Mouse (Mus musculus) erythroblast, adult 5-6 weeks (primary cell): ENCODE results near the gene Wwc2. TPM values are rescaled to one million over a fixed set of nuclear protein-coding genes. Genes with fewer than 3 reads are reported as not detected.

ENCODE experiments used
- ATAC-seq: replicated peaks from 2 replicates; pipeline ENCODE4 v1.8.0; 2016; ENCODE audit warnings: moderate number of reproducible peaks, mild to moderate bottlenecking, moderate TSS enrichment, inconsistent platforms; ENCODE audit not compliant: poor library complexity, low FRiP score, severe bottlenecking
- total RNA-seq, 2 experiments: library from RNA; stranded (forward) in 1 of 2; stranded (reverse) in 1 of 2; fragments of 150-400 nt in 1 of 2; fragments of 200-764, 138-1000 nt in 1 of 2; gene quantifications; 2 replicates each; pipeline versions ENCODE4 v1.2.3 to v1.2.4; 2015 to 2017; ENCODE audit warnings: low replicate concordance in 2 of 2

The Wwc2 gene
- total RNA-seq, 2 experiments from 2014 or later: 0.17 to 1.3 TPM

DNA sequence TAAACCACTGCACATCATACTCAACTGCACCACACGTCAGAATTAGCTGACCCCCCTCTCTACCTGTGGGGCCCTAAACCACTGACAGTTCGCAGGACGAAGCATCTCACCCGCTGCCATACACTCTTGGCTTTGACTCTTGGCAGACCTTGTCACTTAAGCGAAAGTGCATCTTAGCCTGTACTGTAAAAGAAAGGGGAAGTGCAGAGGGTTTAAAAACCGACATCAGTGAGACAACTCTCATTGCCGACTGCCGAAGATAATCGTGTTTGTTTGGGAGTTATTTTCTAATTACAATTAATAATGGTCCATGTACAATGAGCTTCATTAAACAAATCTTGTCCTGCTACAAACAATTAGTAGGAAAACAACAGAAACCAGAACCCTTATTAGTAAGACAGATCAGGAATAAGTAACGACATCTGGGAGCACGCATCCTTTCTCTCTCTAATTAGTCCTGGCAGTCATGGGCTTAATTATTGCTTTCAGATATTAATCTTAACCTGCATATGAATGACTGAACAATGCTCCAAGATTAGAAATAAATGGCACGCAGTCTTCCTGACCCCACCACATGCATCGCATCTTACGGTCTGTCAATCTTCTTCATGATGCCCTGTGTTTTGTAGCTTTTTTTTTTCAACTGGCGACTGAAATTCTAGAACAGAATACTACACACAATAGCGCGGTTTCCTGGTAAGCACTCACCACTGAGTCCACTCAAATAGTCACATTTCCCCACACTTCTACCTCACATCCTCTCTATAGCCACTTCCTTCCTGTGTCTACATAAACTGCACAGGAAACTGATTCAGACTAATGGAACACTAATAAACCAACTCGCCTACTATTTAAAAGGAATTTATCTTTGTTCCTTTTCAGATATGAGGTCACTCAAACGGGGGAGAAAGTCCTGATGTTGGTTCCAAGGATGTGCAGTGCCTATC, 42.8 kb downstream of the Wwc2 start:
- no peak for ATAC-seq

DNA sequence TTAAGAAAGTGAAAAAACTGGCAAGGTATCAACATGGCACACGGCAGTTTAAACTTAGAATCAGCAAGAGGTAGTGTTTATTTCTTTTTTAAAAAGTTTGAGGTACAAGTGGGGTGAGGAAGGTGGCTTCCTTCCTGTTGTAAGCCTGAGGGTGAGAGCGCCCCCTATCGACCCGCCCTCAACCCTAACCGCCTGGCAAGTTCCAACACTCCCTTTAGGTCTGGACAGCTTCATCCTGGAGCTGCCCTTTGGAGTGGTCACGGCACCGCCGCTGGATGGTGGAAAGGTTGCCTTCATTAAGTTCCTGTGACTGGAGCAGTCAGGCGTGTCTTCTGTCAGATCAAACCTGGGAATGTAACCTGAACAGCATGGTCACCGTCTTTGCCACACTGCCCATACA, 47.7 kb downstream of the Wwc2 start:
- ATAC-seq: no peak

DNA sequence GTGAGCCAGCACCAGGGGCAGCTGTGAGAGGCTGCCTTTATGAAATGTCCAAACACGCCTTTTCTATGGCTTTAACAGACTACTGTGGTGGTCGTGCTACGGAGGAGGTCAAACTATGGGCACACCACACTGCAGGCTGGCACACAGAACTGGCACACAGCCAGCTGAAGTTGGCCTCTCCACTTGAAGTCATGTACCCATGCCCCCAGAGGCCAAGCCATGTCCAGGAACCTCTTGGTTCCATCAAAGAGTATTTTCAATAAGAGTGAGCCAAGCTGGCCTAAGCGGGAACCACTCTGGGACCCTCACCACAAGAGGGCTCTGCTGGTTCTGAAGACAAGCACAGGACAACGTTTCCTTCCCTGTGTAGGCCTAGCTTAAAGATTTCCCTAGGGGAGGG, 49.7 kb downstream of the Wwc2 start:
- ATAC-seq: no peak

DNA sequence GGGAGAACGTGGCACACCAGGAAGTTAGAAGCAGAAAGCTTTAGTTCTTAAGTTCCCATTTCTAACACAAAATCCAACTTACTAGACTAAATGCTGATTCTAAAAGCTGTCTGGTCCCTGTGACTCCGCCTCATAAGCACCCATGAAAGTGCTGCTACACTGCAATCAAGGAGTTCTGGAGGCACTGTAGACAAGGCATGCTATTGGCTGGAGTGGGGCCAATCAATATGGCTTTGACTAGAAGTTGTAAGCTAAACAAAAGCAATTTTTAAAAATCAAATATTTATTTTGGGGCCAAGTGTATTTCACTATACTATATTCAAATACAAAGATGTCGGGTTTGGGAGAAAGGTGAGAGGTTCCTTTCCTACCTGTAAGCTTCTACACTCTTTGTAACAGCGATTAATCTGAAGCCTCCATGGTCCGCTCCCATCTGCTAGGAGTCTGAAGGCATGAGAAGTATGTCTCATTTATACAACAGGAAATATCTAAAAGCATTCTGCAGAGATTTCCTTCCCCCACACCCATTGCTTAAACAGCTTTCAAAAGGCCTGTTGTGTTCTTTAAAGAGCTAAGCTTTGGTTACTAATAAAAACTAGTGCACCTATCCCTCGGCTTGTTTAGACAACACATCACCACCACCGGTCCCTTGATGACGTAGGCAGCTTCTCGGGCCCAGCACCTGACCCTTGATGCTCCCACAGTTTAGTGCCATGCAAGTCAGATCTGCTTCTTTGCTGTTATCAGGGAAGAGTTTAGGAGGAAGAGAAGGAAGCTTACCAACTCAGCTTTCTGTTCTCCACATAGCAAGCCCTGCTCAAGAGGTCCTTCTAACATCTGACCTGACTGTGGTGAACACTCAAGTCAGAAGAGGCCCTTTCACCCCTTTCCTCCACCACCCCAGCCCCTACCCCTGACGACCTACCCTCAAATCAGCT, 50.5 kb downstream of the Wwc2 start:
- ATAC-seq: no peak

DNA sequence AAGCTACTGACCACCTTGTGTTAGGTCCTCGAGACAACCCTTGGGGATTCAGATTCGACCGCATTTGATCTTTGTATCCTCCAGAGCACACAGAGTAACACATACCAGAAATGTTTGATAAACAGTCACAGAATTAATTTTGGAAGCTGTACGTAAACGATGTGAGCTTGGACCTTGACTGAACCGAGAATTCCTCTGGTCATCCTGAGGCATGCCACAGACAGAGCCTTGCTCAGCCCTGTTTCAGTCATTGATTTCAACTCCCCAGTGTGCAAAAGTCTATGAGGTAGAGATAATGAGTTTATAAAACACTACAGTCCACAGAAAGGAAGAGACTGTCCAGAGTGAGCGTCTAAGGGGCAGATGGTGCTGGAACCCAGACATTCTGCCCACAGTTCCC, 51.5 kb downstream of the Wwc2 start:
- ATAC-seq: no peak

DNA sequence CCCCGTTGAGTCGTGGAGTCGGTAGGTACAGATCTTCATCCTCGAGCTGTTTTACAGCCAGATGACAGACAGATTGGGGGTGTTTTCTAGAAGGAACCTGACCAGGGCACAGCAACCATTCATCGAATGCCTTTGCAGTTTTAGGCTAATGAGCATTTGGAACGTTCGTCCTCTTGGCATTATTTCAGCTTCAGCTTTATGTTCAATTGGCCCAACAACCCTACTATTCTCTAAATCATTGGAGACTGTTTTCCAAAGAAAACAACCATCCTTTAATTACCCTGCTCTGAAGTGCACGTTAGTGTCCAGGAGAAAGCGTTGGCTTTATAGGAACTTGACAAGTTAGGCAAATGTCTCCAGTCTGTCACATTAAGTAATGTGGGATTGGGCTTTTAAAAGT, 54.3 kb downstream of the Wwc2 start:
- no peak for ATAC-seq

DNA sequence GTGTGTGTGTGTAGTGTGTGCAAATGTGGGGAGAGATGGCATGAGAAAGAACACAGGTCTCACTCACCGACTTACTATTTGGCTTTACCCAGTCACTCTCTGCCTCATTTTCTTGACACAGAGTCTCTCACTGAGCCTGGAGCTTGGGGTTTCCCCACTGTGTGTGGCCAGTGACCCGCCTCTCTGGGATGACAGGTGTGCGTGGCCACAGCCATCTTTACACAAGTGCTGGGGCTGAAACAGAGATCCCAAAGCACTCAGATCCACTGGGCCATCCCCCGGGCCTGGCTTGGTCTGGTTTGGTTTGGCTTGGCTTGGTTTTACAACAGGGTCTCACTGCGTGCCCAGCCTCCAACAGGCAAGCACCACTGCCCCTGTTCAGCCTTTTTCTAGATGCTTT, 55.3 kb downstream of the Wwc2 start:
- ATAC-seq: no peak

DNA sequence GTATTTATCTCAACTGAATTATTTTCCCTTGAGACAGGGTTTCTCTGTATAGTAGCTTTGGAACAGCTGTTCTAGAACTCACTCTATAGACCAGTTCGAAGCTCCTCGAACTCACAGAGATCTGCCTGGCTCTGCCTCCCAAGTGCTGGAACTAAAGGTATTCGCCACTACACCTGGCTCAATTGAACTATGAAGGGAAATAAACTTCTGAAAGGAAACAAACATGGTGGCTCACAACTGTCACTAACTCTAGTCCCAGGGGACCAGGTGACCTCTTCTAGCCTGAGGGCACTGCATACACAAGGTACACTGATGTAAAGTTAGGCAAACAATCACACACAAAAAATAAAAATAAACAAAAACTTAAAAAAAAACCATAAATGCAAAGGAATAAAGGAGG, 57.6 kb downstream of the Wwc2 start:
- ATAC-seq: no peak

DNA sequence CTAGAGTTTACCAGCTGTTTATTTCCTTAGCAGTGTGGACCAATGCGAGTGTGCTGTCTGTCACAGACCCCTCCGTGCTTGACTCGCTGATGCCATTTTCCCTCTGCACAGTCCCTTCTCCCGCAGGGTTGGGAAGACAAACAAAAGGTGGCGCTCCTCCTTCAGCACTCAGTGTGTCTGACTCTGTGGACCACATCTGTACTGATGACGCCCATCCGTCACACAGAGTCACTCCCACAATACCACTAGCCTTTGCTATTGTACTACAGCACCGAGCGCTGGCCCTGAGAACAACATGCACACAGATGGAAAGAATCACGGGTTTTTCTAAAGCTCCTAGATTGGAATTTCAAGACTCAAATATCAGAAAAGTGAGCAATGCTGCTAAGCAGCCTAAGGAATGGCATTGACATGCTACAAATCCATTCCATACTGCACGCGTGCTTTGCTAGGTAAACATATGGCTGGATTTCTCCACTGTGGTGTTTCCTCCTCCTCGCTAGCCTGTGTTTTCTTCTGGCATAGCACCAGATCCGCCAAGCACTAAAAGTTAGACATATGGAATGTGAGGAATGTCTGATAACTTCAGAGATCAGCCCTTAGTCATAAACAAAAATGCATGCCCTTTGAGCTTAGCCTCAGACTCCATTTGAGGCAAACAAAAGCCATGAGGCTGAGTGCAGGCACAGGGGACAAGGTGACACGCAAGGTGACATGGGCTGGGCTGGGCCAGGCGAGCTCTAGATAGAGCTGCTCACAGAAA, 58.5 kb downstream of the Wwc2 start:
- no peak for ATAC-seq

DNA sequence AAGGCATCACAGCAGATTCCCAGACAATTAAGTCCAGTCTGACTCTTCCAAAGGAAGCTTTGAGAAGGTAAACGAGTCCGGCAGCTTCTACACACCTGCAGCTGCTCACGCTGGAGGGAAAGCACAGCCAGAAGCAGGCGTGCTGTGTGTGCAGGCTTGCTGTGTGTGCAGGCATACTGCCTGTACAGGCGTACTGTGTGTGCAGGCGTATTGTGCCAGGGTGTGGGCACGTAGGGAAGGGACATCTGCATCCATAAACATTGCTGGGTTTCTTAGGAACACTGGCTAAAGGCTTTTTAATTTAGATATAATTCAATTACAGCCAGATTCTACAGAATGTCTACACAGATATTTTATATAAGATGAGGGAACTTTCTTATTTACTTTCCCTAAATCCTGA, 59.4 kb downstream of the Wwc2 start:
- no peak for ATAC-seq

DNA sequence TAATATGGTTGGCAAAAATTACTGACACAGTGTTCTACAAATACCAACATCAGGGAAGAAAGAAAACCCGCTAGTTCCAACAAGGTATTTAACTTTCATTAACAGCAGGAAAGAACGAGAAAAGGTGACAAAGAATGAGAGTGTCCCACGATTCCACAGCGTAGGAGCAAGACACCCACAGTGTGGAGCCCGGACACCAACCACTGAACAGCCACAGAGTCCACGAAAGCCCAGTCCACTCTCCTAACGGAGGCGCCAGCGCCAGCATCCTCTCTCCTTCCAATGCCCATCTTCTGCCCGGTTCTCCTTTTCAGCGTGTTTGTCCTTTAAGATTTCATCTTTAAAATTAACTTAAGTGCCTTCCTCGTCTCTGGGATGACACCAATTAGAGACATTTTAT, 61.1 kb downstream of the Wwc2 start:
- no peak for ATAC-seq

DNA sequence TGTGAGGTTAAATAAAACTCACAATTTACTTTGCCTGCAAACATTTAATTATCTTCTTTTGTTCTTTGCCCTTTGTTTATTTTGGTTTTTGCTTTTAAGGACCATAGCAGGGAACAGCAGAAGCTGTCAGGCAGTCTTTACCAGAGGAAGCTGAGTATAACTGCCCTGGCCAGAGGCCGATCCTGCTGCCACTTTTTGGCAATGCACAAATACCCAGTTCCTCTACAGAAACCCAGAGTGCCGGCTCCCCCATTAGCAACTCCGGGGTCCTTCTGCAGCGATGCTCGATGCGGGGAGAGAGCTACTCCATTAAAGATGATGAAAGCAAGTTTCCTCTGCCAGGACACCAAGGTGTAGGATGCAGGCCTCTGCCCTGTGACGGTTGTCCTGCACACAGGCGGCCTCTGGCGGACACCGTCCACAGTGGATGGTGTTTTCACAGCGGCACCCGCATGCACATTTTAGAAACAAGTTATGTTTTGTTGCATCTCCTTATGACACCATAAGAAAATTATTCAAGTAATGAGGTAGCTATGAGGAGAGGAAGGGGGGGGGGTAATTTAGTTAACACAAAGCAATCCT, 62.0 kb downstream of the Wwc2 start:
- ATAC-seq: no peak

DNA sequence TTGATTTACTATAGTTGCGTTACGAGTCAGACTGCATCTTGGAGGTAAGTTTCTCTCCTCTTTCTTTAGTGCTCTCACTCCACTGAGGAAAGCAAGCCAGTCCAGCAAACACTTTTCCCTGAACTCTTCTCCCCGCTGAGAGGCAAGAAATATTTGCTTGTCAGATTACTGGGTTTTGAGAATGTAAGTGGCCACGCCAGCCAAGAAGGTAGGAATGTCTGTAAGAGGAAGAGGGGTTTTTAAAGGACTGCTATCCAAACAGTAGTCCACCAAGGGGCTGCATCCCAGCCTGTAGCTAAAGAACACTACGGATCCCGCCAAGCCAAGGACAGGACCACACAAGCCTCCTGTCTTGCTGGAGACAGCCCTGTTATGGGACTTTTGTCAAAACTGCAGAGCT, 65.8 kb downstream of the Wwc2 start:
- ATAC-seq: no peak

DNA sequence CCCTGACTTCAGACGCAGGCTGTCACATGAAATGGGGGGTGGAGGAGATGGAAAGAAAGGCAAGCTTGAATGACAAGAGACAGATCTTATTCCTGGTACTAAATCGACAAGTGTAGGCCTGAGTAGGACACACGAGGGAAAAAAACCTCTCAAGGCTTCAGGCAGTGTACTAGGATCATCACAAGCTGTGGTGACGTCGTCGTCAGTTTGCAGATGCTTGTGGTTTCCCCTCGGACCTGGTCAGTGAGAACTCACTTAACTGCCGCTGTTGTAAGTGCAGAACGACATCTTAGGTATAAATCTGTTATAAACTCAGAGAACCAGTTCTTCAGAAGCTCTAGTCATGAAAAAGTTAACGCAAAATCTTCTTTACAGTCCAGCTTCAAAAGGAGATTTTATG, 67.9 kb downstream of the Wwc2 start:
- ATAC-seq: no peak

DNA sequence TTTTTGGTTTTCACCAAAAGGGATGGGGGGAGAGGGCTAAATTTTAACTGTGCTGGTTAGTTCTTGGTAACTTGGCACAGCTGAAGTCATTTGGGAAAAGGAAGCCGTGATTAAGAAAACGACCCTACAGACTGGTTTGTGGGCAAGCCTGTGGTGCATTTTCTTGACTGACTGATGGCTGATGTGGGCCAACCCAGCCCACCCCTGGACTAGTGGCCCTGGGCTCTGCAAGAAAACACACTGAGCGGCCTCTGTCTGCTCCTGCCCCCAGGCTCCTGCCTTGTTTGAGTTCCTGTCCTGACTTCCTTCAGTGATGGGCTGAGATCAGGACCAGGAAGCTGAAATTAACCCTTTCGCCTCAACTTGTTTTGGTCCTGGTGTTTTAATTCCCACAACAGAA, 68.7 kb downstream of the Wwc2 start:
- ATAC-seq: no peak

DNA sequence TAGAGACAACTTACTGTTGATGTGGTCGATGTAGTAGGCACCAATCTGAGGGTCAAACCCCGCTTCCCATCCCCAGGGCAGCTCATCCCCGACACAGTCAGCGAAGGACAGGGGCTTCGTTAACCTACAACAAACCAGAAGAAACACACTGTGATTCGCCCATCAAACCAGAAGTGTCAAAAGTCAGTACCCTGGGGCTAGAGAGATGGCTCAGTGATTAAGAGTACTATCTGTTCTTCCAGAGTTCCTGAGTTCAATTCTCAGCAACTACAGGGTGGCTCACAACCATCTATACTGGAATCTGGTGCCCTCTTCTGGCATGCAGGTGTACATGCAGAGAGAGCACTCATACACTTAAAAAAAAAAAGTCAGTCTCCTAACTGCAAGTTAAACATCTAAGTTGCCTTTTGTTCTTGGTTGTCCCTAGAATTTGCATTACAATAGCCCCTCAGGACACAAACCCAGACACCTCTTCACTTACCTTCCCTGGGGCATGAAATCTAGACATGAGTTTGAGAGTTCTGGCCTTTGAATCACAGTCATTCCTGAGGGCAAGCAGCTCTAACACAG, 70.1 kb downstream of the Wwc2 start:
- ATAC-seq: no peak

DNA sequence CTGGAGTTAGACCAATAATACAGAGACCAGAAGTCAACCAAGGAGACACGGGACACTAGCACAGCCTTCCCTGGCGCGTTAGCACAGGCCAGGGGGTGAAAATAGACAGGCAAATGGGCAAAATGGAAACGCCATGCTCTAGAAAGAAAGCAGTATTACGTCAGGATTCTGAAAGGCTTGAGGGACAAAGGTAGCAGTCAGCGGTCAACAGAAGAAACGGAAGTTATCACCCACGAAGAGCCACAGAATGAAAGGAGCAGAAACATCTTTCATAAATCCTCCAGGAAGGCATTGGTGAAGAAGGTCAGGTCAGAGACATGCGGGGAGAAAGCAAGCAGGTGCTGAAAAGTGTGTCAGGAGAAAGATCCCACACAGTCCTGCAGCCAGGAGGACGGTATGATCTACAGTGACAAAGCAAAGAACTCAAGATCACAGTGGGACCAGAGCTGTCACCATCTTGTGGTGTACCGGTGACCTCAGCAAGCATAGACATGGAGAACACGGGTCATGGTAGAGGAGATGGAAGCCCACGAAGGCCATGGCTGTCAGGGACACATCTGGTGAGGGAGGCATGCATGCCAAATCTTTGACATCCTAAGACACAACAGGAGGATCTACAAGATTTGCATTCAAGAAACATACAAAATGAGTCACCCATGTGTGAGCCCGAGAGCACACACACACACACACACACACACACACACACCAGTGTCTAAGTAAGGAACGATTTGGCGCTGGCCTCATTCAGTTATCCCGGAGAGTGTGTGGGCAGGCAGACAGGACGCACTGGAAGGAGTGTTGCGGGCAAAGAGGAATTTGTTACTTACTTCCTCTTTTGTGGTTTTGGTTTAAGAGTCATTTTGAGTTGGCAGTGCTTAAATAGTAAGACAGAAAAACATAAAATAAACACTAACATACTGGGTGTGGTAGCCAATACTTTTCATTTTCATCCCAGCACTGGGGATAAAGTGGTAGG, 73.4 kb downstream of the Wwc2 start:
- no peak for ATAC-seq

DNA sequence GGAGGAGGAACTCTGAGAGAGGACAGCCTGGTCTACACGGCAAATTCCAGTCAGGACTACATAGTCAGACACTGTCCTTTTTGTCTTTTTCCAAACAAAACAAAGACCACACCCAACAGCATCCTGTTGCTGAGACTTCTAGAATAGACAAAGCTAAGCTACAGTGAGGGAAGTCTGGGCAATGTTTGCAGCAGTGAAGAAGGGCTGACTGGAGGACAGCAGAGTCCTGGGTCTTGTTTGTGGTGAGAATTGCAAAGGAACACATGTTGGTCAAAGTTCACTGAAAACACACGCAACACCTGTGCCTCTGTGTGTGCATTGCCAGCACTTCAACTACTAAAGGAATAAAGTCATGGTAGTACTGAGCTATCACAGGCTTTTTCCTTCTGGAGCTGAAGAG, 75.2 kb downstream of the Wwc2 start:
- ATAC-seq: no peak
